Mouse (Mus musculus): ENCODE results near the gene Insr. TPM values are rescaled to one million over a fixed set of nuclear protein-coding genes. Genes with fewer than 3 reads are reported as not detected.
A peak's percentile ranks its signal among the peaks of the same experiment; 100 is the strongest.

Gene Insr
- polyA plus RNA-seq, 1 experiment: 31.2 TPM

GRCm38 (mm10) chr8:3222636-3222965, 56.8 kb downstream of the Insr start:
- TF ChIP-seq CTCF (IDR thresholded peaks at IDR 0.05; ENCODE audit: borderline replicate concordance, insufficient read depth, low read length): no peak
- no peak for TF ChIP-seq POLR2A (IDR thresholded peaks at IDR 0.05; ENCODE audit: low read depth, low read length)
- H3K4me3 ChIP-seq (ENCODE audit: insufficient read depth, low read length): no peak overlapping the region
- peaks cover 3% of the 10 kb centered on the region; the same call in 1 of the 2 replicates for H3K4me1 ChIP-seq (ENCODE audit: control insufficient read depth, insufficient read depth, low read length)
- H3K27ac ChIP-seq (ENCODE audit: insufficient read depth, low read length): no peak overlapping the region

GRCm38 (mm10) chr8:3221960-3222635, 57.3 kb downstream of the Insr start:
- peak overlapping the region; percentile 48; the same call in 1 of the 2 replicates for H3K4me3 ChIP-seq (ENCODE audit: insufficient read depth, low read length)

DNA sequence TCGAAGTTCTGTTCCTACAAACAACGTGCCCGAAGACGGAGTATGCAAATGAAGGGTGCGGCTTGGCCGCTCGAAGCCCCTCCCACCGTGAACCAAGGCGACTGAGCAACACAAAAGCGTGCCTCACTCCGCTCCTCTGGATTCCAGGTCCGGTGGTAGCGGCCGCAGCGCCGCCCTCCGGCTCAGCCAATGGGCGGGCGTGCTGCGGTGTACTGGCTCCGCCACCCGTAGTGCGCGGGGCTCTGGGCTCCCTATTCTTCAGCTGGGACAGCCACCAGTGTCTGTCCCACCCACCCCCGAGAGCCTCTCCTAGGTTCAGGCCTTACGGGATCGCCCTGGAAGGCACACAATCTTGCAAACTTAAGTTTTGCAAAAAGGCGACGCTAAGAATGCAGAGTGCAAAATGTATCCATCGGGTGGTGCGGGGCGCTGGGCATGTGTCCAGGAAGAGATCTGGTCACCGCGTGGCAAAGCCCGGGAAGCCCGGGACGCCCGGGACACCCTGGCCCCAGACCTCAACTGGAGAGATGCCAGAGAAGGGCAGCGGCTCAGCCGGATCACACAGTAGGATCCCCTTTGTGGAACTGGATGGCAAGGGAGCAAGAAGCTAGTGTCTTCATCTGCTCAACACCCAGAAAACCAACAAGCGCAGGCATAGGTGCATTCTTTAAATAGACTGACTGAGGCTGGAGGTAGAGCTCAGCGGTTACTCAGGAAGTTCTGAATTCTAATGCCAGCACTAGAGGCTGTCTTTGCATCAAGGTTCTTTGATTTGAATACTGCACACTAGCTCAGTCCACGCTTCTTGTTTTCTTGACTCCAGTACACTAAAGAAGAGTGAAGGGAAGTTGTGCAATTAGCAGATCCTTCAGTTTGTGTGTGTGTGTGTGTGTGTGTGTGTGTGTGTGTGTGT, 58.1 kb downstream of the Insr start:
- Histone ChIP-seq H3K27ac (ENCODE audit: insufficient read depth, low read length) (peak overlapping the region; percentile 12), H3K4me1 (ENCODE audit: control insufficient read depth, insufficient read depth, low read length) (peaks cover 3% of the 10 kb centered on the region; the same call in 1 of the 2 replicates), H3K4me3 (ENCODE audit: insufficient read depth, low read length) (peak overlapping the region; percentile 48)
- TF ChIP-seq POLR2A (IDR thresholded peaks at IDR 0.05; ENCODE audit: low read depth, low read length) (peak; percentile 60), CTCF (IDR thresholded peaks at IDR 0.05; ENCODE audit: borderline replicate concordance, insufficient read depth, low read length) (no peak)

More at GRCm38 (mm10) chr8:3221960-3222635, 57.3 kb downstream of the Insr start:
- Histone ChIP-seq H3K4me1 (ENCODE audit: control insufficient read depth, insufficient read depth, low read length) (peaks cover 3% of the 10 kb centered on the region; the same call in 1 of the 2 replicates), H3K27ac (ENCODE audit: insufficient read depth, low read length) (peak overlapping the region; percentile 12)
- no peak for TF ChIP-seq CTCF (IDR thresholded peaks at IDR 0.05; ENCODE audit: borderline replicate concordance, insufficient read depth, low read length)
- TF ChIP-seq POLR2A (IDR thresholded peaks at IDR 0.05; ENCODE audit: low read depth, low read length): no peak

GRCm38 (mm10) chr8:3220502-3220901, 58.9 kb downstream of the Insr start:
- Histone ChIP-seq H3K4me3 (ENCODE audit: insufficient read depth, low read length) (peak overlapping the region; percentile 32), H3K4me1 (ENCODE audit: control insufficient read depth, insufficient read depth, low read length) (peaks cover 3% of the 10 kb centered on the region; the same call in 1 of the 2 replicates), H3K27ac (ENCODE audit: insufficient read depth, low read length) (peak overlapping the region; percentile 12; the same call in 1 of the 2 replicates)
- TF ChIP-seq POLR2A (IDR thresholded peaks at IDR 0.05; ENCODE audit: low read depth, low read length): no peak
- no peak for TF ChIP-seq CTCF (IDR thresholded peaks at IDR 0.05; ENCODE audit: borderline replicate concordance, insufficient read depth, low read length)

DNA sequence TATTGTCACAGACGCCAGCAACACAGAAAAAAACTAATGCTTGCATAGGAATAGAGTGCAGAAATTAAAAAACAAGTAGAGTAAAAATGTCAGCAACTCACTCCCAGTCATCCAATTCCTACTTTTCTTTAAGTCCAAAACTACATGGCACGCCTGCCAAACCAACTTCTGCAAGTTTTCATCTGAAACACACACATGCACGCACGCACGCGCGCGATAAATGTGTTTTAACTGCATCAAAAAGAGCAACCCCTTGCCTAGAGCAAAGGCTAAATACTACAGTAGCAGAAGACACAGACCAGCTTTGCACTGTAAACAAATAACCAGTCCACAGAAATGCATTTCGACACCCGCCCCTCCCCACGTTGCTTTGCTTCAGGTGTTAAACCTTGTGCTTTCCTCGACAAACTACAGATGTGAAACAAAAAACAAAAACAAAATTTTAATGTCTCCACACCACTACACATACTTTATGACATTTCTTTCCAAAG, 59.5 kb downstream of the Insr start:
- no peak overlapping the region for H3K27ac ChIP-seq (ENCODE audit: insufficient read depth, low read length)
- no peak for TF ChIP-seq POLR2A (IDR thresholded peaks at IDR 0.05; ENCODE audit: low read depth, low read length)
- peaks cover 3% of the 10 kb centered on the region; the same call in 1 of the 2 replicates for H3K4me1 ChIP-seq (ENCODE audit: control insufficient read depth, insufficient read depth, low read length)
- H3K4me3 ChIP-seq (ENCODE audit: insufficient read depth, low read length): no peak overlapping the region

- no peak for TF ChIP-seq POLR2A (IDR thresholded peaks at IDR 0.05; ENCODE audit: low read depth, low read length)
- no peak for TF ChIP-seq CTCF (IDR thresholded peaks at IDR 0.05; ENCODE audit: borderline replicate concordance, insufficient read depth, low read length)
- Histone ChIP-seq H3K4me3 (ENCODE audit: insufficient read depth, low read length) (no peak overlapping the region), H3K27ac (ENCODE audit: insufficient read depth, low read length) (no peak overlapping the region), H3K4me1 (ENCODE audit: control insufficient read depth, insufficient read depth, low read length) (peaks cover 3% of the 10 kb centered on the region; the same call in 1 of the 2 replicates)
Measured at GRCm38 (mm10) chr8:3219266-3219665, 60.2 kb downstream of the Insr start.

- no peak overlapping the region for H3K4me3 ChIP-seq (ENCODE audit: insufficient read depth, low read length)
- H3K27ac ChIP-seq (ENCODE audit: insufficient read depth, low read length): no peak overlapping the region
- no peaks in the 10 kb centered on the region for H3K4me1 ChIP-seq (ENCODE audit: control insufficient read depth, insufficient read depth, low read length)
- TF ChIP-seq CTCF (IDR thresholded peaks at IDR 0.05; ENCODE audit: borderline replicate concordance, insufficient read depth, low read length): no peak
- TF ChIP-seq POLR2A (IDR thresholded peaks at IDR 0.05; ENCODE audit: low read depth, low read length): no peak
Measured at GRCm38 (mm10) chr8:3216541-3217092, 62.8 kb downstream of the Insr start.

GRCm38 (mm10) chr8:3215561-3215960, 63.9 kb downstream of the Insr start:
- no peak for TF ChIP-seq POLR2A (IDR thresholded peaks at IDR 0.05; ENCODE audit: low read depth, low read length)
- TF ChIP-seq CTCF (IDR thresholded peaks at IDR 0.05; ENCODE audit: borderline replicate concordance, insufficient read depth, low read length): no peak
- Histone ChIP-seq H3K4me1 (ENCODE audit: control insufficient read depth, insufficient read depth, low read length) (no peaks in the 10 kb centered on the region), H3K27ac (ENCODE audit: insufficient read depth, low read length) (no peak overlapping the region), H3K4me3 (ENCODE audit: insufficient read depth, low read length) (no peak overlapping the region)

DNA sequence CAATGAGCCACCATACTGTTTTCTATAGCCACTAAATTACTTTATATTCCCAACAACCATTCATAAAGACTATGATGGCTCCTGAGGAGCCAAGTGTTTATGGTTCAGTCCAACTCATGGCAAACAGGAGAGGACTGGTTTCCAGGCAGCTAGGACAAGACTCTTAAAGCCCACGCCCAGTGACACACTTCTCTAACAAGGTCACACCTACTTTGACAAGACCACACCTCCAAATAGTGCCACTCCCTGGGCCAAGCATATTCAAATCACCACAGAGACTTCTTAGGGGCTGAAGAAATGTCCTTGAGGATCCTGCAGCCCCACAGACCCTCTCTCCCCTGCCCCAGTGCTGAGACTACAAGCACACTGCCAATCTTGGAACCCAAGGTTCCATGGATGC, 64.8 kb downstream of the Insr start:
- TF ChIP-seq POLR2A (IDR thresholded peaks at IDR 0.05; ENCODE audit: low read depth, low read length): no peak
- no peak for TF ChIP-seq CTCF (IDR thresholded peaks at IDR 0.05; ENCODE audit: borderline replicate concordance, insufficient read depth, low read length)
- no peak overlapping the region for H3K4me3 ChIP-seq (ENCODE audit: insufficient read depth, low read length)
- H3K4me1 ChIP-seq (ENCODE audit: control insufficient read depth, insufficient read depth, low read length): peaks cover 7% of the 10 kb centered on the region
- no peak overlapping the region for H3K27ac ChIP-seq (ENCODE audit: insufficient read depth, low read length)
